Mouse (Mus musculus) midbrain, embryonic 10.5 days (tissue): ENCODE measurements around the gene Plet1. TPM values are rescaled to one million over a fixed set of nuclear protein-coding genes. Genes with fewer than 3 reads are reported as not detected.

Source experiments
- DNase-seq: peaks from one replicate; pipeline ENCODE4 v3.0.0-alpha.2; 2017; ENCODE audit warnings: low spot score
- H3K27ac ChIP-seq: fragments of 300-500 bp; sonication (generic); replicated peaks from 2 replicates; pipeline ENCODE4 v1.5.1; 2016; ENCODE audit warnings: mild to moderate bottlenecking
- H3K27me3 ChIP-seq: fragments of 300-500 bp; sonication (generic); 2 replicates; pipeline ENCODE4 v1.6.1; 2016; ENCODE audit warnings: low read depth, mild to moderate bottlenecking; ENCODE audit not compliant: poor library complexity, severe bottlenecking
- H3K36me3 ChIP-seq: fragments of 300-500 bp; sonication (generic); 2 replicates; pipeline ENCODE4 v1.6.1; 2016; ENCODE audit warnings: mild to moderate bottlenecking, moderate library complexity
- H3K4me1 ChIP-seq: fragments of 300-500 bp; sonication (generic); 2 replicates; pipeline ENCODE4 v1.6.1; 2016
- H3K4me3 ChIP-seq: fragments of 300-500 bp; sonication (generic); 2 replicates; pipeline ENCODE4 v1.5.1; 2016; ENCODE audit warnings: mild to moderate bottlenecking, moderate library complexity
- H3K9me3 ChIP-seq: fragments of 300-500 bp; sonication (generic); replicated peaks from 2 replicates; pipeline ENCODE4 v1.6.1; 2016; ENCODE audit warnings: mild to moderate bottlenecking
- WGBS: fragments of 180-500 bp; shearing (Covaris S2); methylation state at CpG from one replicate; pipeline ENCODE4 v1.1.7; 2016; 5-methylcytosine and 5-hydroxymethylcytosine counted together
- polyA plus RNA-seq: library from polyadenylated mRNA; unstranded; fragments of >200 nt; fragmentation: Nextera tagmentation; extraction: Ambion mirVana; gene quantifications from 2 replicates; pipeline ENCODE4 v1.2.1, GENCODE M21; 2016

Gene Plet1
- polyA plus RNA-seq, 1 experiment from 2014 or later: 0.36 TPM

GRCm38 (mm10) chr9:50548936-50549335, 54.6 kb downstream of the Plet1 start:
- H3K4me1 ChIP-seq: peaks cover 5% of the 10 kb centered on the region
- H3K27ac ChIP-seq: no peak overlapping the region
- no peaks in the 10 kb centered on the region for H3K9me3 ChIP-seq
- 84% methylated on average over 4 of the region's 4 CpGs for WGBS
- H3K36me3 ChIP-seq: no peaks in the 10 kb centered on the region
- DNase-seq: no peak
- no peak overlapping the region for H3K4me3 ChIP-seq
- H3K27me3 ChIP-seq: no peaks in the 10 kb centered on the region

DNA sequence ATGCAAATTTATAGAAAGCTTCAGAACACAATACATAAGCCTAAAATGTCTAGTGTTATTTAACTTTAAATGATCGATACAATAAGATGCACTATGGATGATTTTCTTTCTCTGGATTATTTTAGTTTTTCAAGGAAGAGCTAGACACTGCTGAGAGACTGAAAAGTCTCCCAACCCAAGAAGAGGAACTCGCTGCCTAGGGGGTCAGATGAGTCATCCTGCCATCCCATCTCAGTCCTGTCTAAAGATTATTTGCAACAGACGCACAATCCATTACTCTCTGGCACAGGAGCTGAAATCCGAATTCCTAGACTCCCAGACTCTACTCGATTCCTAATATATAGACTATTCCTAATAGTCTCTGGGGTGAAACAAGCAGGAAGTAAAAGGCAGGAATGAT, 57.9 kb downstream of the Plet1 start:
- no peak overlapping the region for H3K27ac ChIP-seq
- no peaks in the 10 kb centered on the region for H3K27me3 ChIP-seq
- H3K4me1 ChIP-seq: peaks cover 22% of the 10 kb centered on the region
- no peak for DNase-seq
- H3K9me3 ChIP-seq: no peaks in the 10 kb centered on the region
- H3K36me3 ChIP-seq: no peaks in the 10 kb centered on the region
- WGBS: 88% methylated on average over 5 of the region's 5 CpGs
- H3K4me3 ChIP-seq: no peak overlapping the region

- no peak for DNase-seq
- H3K9me3 ChIP-seq: no peaks in the 10 kb centered on the region
- H3K4me1 ChIP-seq: peaks cover 22% of the 10 kb centered on the region
- no peaks in the 10 kb centered on the region for H3K27me3 ChIP-seq
- 83% methylated on average over 2 of the region's 2 CpGs for WGBS
- peak overlapping the region; percentile 89 for H3K27ac ChIP-seq
- no peaks in the 10 kb centered on the region for H3K36me3 ChIP-seq
- H3K4me3 ChIP-seq: no peak overlapping the region
Observed at GRCm38 (mm10) chr9:50553547-50553946, 59.2 kb downstream of the Plet1 start.

DNA sequence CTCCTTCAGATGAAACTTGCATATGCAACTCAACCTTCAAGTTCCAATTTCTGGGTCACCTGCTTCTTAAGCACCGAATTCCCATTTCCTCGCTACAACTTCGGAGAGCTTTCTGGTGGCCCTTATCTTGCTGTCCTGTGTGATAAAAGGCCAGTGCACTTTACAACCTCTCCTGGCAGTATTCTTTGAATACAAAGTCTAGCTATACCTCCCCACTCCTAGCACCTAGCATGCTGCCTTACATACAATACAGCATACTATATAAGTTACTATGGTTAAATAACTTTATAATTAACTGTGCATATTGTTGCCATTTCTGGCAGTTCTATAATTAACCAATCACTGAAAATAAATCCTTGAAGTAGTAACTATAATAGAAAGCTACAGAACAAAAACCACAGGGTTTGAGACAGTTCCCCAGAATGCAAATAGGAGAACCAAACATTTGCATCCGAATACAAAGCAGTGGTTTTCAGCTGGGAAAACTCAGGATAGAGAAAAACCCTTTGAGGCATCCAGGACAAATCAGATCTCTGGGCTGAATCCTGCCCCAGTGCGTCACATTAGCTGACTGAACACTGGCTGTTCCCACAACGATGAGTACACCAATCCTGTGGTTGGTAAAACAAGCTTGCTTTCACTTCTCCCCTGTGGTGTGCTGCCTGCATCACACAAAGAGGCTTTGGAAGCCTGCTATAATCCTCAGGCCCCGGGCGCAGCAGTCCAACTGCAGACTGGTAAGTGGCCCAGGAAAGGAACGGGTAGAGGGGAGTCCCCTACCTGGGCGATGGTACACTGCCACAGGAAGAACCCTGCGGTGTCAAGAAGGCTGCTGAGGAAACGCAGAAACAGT, 60.1 kb downstream of the Plet1 start, which contains the start of gene Il18:
Gene Il18, plus strand, starts transcription at position 587 of the 853 bp plus-strand sequence.
- Histone ChIP-seq H3K27me3 (no peaks in the 10 kb centered on the region), H3K4me1 (peaks cover 22% of the 10 kb centered on the region), H3K36me3 (no peaks in the 10 kb centered on the region), H3K4me3 (peak within 1 kb of the TSS; percentile 46), H3K9me3 (no peaks in the 10 kb centered on the region), H3K27ac (peak within 1 kb of the TSS; percentile 89)
- WGBS: 24% methylated on average over 12 of the region's 12 CpGs
- peak; percentile 81 for DNase-seq

DNA sequence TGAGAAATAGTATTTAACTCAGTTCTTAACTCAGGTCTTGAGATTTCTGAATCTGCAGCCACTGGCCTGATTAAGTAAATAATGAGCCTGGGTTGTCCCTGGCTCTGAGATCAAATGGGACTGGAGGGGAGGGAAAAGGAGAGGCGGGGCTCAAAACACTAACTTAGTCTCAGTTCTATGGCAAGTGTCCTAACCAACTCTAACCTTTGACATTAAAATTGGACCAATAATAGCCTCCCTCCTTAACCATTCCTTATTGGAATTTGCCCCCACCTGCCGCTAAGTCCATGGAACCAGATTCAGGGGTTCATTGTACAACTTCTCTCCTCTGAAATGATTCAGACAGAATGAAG, 60.7 kb downstream of the Plet1 start, which contains the start of gene Bco2:
Gene Bco2, minus strand, starts transcription at position 88 of the 353 bp plus-strand sequence.
- Histone ChIP-seq H3K27me3 (no peaks in the 10 kb centered on the region), H3K27ac (peak within 1 kb of the TSS; percentile 89)
- no peak for DNase-seq

More for the DNA sequence above, 60.7 kb downstream of the Plet1 start, which contains the start of gene Bco2:
- Histone ChIP-seq H3K4me3 (peak within 1 kb of the TSS; percentile 46), H3K4me1 (peaks cover 22% of the 10 kb centered on the region), H3K36me3 (no peaks in the 10 kb centered on the region), H3K9me3 (no peaks in the 10 kb centered on the region)
- 15% methylated on average over 2 of the region's 2 CpGs for WGBS

Other genes starting within 250 kb of the Plet1 start
- 146 and 192 TPM in 2 replicates for gene Rpl10-ps3, start 149.6 kb upstream of the Plet1 start, polyA plus RNA-seq
- 86.9 and 95.9 TPM in 2 replicates for gene Pts, start 34.2 kb downstream of the Plet1 start, polyA plus RNA-seq
- gene Il18, start 60.3 kb downstream of the Plet1 start, polyA plus RNA-seq: 8.9 and 14.6 TPM in 2 replicates
- 0.19 and 0.34 TPM in 2 replicates for gene Bco2, start 60.7 kb downstream of the Plet1 start, polyA plus RNA-seq
- 0.16 and 0.36 TPM in 2 replicates for gene Tex12, start 66.8 kb downstream of the Plet1 start, polyA plus RNA-seq
- 309 and 339 TPM in 2 replicates for gene Sdhd, start 109.3 kb downstream of the Plet1 start, polyA plus RNA-seq
- gene Timm8b, start 109.4 kb downstream of the Plet1 start, polyA plus RNA-seq: 339 and 340 TPM in 2 replicates
- gene Pih1d2, start 122.8 kb downstream of the Plet1 start, polyA plus RNA-seq: 7.6 and 8.4 TPM in 2 replicates
- gene Nkapd1, start 122.9 kb downstream of the Plet1 start, polyA plus RNA-seq: 19.9 and 20.2 TPM in 2 replicates
- gene Dlat, start 165.3 kb downstream of the Plet1 start, polyA plus RNA-seq: 57.5 and 58.6 TPM in 2 replicates
- gene Dixdc1, start 245.0 kb downstream of the Plet1 start, polyA plus RNA-seq: 20.6 and 21.8 TPM in 2 replicates